Mouse (Mus musculus) CH12.LX (cell line): Measurements from ENCODE around the gene Nipbl.

Source experiments
- CHD1 ChIP-seq: IDR thresholded peaks from 2 replicates; pipeline ENCODE4 v1.6.1; 2012; ENCODE audit warnings: low read depth, low read length, improper control_type of control experiment, inconsistent platforms
- CTCF ChIP-seq, 2 experiments: IDR thresholded peaks in 1 of 2; conservative IDR thresholded peaks in 1 of 2; 2 replicates each; pipeline ENCODE4 v1.5.1; 2011 to 2012; ENCODE audit warnings: low read depth in 2 of 2, low read length in 2 of 2, improper control_type of control experiment in 1 of 2, inconsistent platforms in 1 of 2, mild to moderate bottlenecking in 1 of 2, moderate library complexity in 1 of 2
- EP300 ChIP-seq: IDR thresholded peaks from 2 replicates; pipeline ENCODE4 v1.6.1; 2011; ENCODE audit warnings: low read length, improper control_type of control experiment
- GABPA ChIP-seq: IDR thresholded peaks from 2 replicates; pipeline ENCODE4 v1.6.1; 2012; ENCODE audit warnings: low read depth, low read length, improper control_type of control experiment, inconsistent platforms; ENCODE audit not compliant: insufficient replicate concordance
- MAX ChIP-seq: IDR thresholded peaks from 2 replicates; pipeline ENCODE4 v1.6.1; 2011; ENCODE audit warnings: low read length, improper control_type of control experiment
- MAZ ChIP-seq: IDR thresholded peaks from 2 replicates; pipeline ENCODE4 v1.6.1; 2012; ENCODE audit warnings: low read depth, mild to moderate bottlenecking, inconsistent platforms, low read length, improper control_type of control experiment, moderate library complexity
- NRF1 ChIP-seq: IDR thresholded peaks from 2 replicates; pipeline ENCODE4 v1.6.1; 2014; ENCODE audit warnings: low read depth, mild to moderate bottlenecking, inconsistent platforms, low read length, improper control_type of control experiment, moderate library complexity
- POLR2A ChIP-seq: IDR thresholded peaks from 2 replicates; pipeline ENCODE4 v1.6.1; 2011; ENCODE audit warnings: low read depth, mild to moderate bottlenecking, improper control_type of control experiment, low read length
- ZKSCAN1 ChIP-seq: IDR thresholded peaks from 2 replicates; pipeline ENCODE4 v1.6.1; 2012; ENCODE audit warnings: low read depth, inconsistent platforms, low read length, improper control_type of control experiment, borderline replicate concordance

- TF ChIP-seq MAZ, result no peak
- no peak for TF ChIP-seq CTCF (conservative IDR thresholded peaks at IDR 0.05 in 1 of 2, IDR thresholded peaks at IDR 0.05 in 1 of 2; ENCODE audit: low read depth in 2 of 2, low read length in 2 of 2)
- TF ChIP-seq CHD1, result no peak
- no peak for TF ChIP-seq GABPA
- TF ChIP-seq MAX, result no peak
- no peak for TF ChIP-seq EP300
- no peak for TF ChIP-seq ZKSCAN1
- no peak for TF ChIP-seq POLR2A
- TF ChIP-seq NRF1, result no peak
Observed at GRCm38 (mm10) chr15:8407082-8407481, 37.2 kb downstream of the Nipbl start.
